Mouse (Mus musculus) lung, adult 2 months (tissue): Measurements from ENCODE around the gene Col25a1.

ENCODE experiments used
- CTCF ChIP-seq: fragments of 200-500 bp; IDR thresholded peaks from 2 replicates; pipeline ENCODE4 v1.5.1; 2011; ENCODE audit warnings: mild to moderate bottlenecking, low read length, control low read depth; ENCODE audit not compliant: insufficient read depth
- POLR2A ChIP-seq: fragments of 200-500 bp; IDR thresholded peaks from 2 replicates; pipeline ENCODE4 v1.6.1; 2011; ENCODE audit warnings: low read depth, mild to moderate bottlenecking, control low read depth, low read length, borderline replicate concordance; ENCODE audit errors: extremely low read depth

- TF ChIP-seq CTCF (no peak), POLR2A (no peak)
Observed at GRCm38 (mm10) chr3:130368352-130368751, 237.1 kb downstream of the Col25a1 start.
